Mouse (Mus musculus) intestine, embryonic 15.5 days (tissue): ENCODE measurements at regions not wholly inside any gene's neighbourhood (a gene's known extent, or its start where the extent isn't known, plus 50 kb on each side); places are given as distances from the start of the nearest gene placed in this dataset.
A peak's percentile ranks its signal among the peaks of the same experiment; 100 is the strongest.

Experiments
- ATAC-seq: fragments of 200-750 bp; cut with Nextera tagmentation; 2 replicates; pipeline ENCODE4 v1.8.0; 2017; ENCODE audit warnings: moderate TSS enrichment, moderate library complexity
- H3K27ac ChIP-seq: fragments of 300-500 bp; sonication (generic); 2 replicates; pipeline ENCODE4 v1.5.1; 2015; ENCODE audit warnings: mild to moderate bottlenecking, inconsistent platforms
- H3K27me3 ChIP-seq: fragments of 300-500 bp; sonication (generic); replicated peaks from 2 replicates; pipeline ENCODE4 v1.6.1; 2015; ENCODE audit warnings: inconsistent platforms
- H3K36me3 ChIP-seq: fragments of 300-500 bp; sonication (generic); 2 replicates; pipeline ENCODE4 v1.6.1; 2015; ENCODE audit warnings: inconsistent platforms
- H3K4me1 ChIP-seq: fragments of 300-500 bp; sonication (generic); replicated peaks from 2 replicates; pipeline ENCODE4 v1.6.1; 2015; ENCODE audit warnings: inconsistent platforms
- H3K4me2 ChIP-seq: fragments of 300-500 bp; sonication (generic); replicated peaks from 2 replicates; pipeline ENCODE4 v1.6.1; 2015; ENCODE audit warnings: mild to moderate bottlenecking, inconsistent platforms
- H3K4me3 ChIP-seq: fragments of 300-500 bp; sonication (generic); replicated peaks from 2 replicates; pipeline ENCODE4 v1.5.1; 2015; ENCODE audit warnings: inconsistent platforms
- H3K9ac ChIP-seq: fragments of 300-500 bp; sonication (generic); 2 replicates; pipeline ENCODE4 v1.6.1; 2015; ENCODE audit warnings: inconsistent platforms
- H3K9me3 ChIP-seq: fragments of 300-500 bp; sonication (generic); 2 replicates; pipeline ENCODE4 v1.6.1; 2016; ENCODE audit warnings: inconsistent platforms
- WGBS: fragments of 180-500 bp; shearing (Covaris S2); methylation state at CpG from one replicate; pipeline ENCODE4 v1.1.7; 2015; 5-methylcytosine and 5-hydroxymethylcytosine counted together

- H3K9ac ChIP-seq: no peak overlapping the region
- H3K4me3 ChIP-seq: no peak overlapping the region
- H3K27ac ChIP-seq: no peak overlapping the region
- no peaks in the 10 kb centered on the region for H3K36me3 ChIP-seq
- 30% methylated on average over 5 of the region's 5 CpGs for WGBS
- no peaks in the 10 kb centered on the region for H3K4me1 ChIP-seq
- H3K9me3 ChIP-seq: no peaks in the 10 kb centered on the region
- H3K4me2 ChIP-seq: no peak overlapping the region
- no peaks in the 10 kb centered on the region for H3K27me3 ChIP-seq
- no peak for ATAC-seq
Measured at GRCm38 (mm10) chrX:52668679-52669078, 54.9 kb upstream of the Gpc3 start.

GRCm38 (mm10) chrX:52679045-52679444 lies 65.3 kb upstream of the Gpc3 start:
- Histone ChIP-seq H3K4me3 (no peak overlapping the region), H3K36me3 (no peaks in the 10 kb centered on the region), H3K27me3 (no peaks in the 10 kb centered on the region), H3K4me1 (no peaks in the 10 kb centered on the region), H3K4me2 (no peak overlapping the region), H3K9ac (no peak overlapping the region), H3K27ac (no peak overlapping the region), H3K9me3 (no peaks in the 10 kb centered on the region)
- no peak for ATAC-seq
- WGBS: 30% methylated on average over 5 of the region's 5 CpGs

DNA sequence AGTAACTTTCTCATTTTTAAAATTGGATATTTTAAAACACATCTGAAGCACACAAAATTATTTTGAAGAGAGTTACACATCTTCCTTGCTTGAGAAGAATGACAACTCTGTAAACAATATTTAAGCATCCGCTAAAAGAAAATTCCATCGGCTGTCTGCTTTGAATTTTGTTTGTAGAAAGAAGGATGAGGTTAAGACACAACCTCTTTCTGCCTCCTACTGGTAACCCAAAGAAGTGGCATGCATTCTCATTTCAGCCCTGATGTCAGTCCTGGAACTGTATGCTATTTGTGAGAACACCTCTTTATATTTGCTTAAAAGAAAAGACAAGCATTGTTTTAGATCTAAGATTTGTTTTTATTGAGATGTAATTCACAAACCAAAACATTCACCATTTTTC lies 80.6 kb upstream of the Gpc3 start:
- no peak overlapping the region for H3K27ac ChIP-seq
- no peak for ATAC-seq
- no peaks in the 10 kb centered on the region for H3K9me3 ChIP-seq
- no peaks in the 10 kb centered on the region for H3K36me3 ChIP-seq
- no peak overlapping the region for H3K4me3 ChIP-seq
- no peaks in the 10 kb centered on the region for H3K4me1 ChIP-seq
- H3K9ac ChIP-seq: no peak overlapping the region
- 44% methylated on average over 2 of the region's 2 CpGs for WGBS
- H3K27me3 ChIP-seq: no peaks in the 10 kb centered on the region
- no peak overlapping the region for H3K4me2 ChIP-seq

- no peak overlapping the region for H3K4me2 ChIP-seq
- no peaks in the 10 kb centered on the region for H3K27me3 ChIP-seq
- ATAC-seq: no peak
- H3K4me1 ChIP-seq: no peaks in the 10 kb centered on the region
- no peak overlapping the region for H3K27ac ChIP-seq
- no peaks in the 10 kb centered on the region for H3K36me3 ChIP-seq
- H3K9ac ChIP-seq: no peak overlapping the region
- 79% methylated on average over 1 of the region's 1 CpGs for WGBS
- H3K9me3 ChIP-seq: no peaks in the 10 kb centered on the region
- H3K4me3 ChIP-seq: no peak overlapping the region
Measured at GRCm38 (mm10) chrX:52699615-52700014, 85.9 kb upstream of the Gpc3 start.

- H3K4me1 ChIP-seq: no peaks in the 10 kb centered on the region
- H3K27ac ChIP-seq: no peak overlapping the region
- H3K4me3 ChIP-seq: no peak overlapping the region
- H3K4me2 ChIP-seq: no peak overlapping the region
- ATAC-seq: no peak
- WGBS: 21% methylated on average over 3 of the region's 3 CpGs
- H3K9me3 ChIP-seq: no peaks in the 10 kb centered on the region
- H3K9ac ChIP-seq: no peak overlapping the region
- no peaks in the 10 kb centered on the region for H3K36me3 ChIP-seq
- H3K27me3 ChIP-seq: no peaks in the 10 kb centered on the region
Measured at GRCm38 (mm10) chrX:52717495-52717894, 73.5 kb upstream of the Ccdc160 start.

GRCm38 (mm10) chrX:52738116-52738515 lies 52.9 kb upstream of the Ccdc160 start:
- peak; percentile 75; the same call in 1 of the 2 replicates for ATAC-seq
- Histone ChIP-seq H3K9ac (no peak overlapping the region), H3K4me1 (no peaks in the 10 kb centered on the region), H3K4me2 (no peak overlapping the region), H3K9me3 (no peaks in the 10 kb centered on the region), H3K27me3 (no peaks in the 10 kb centered on the region; the same call in 1 of the 2 replicates), H3K27ac (no peak overlapping the region), H3K36me3 (no peaks in the 10 kb centered on the region), H3K4me3 (no peak overlapping the region)
- WGBS: 45% methylated on average over 3 of the region's 3 CpGs
